Mouse (Mus musculus) ovary, adult 18-20 months (tissue): Measurements from ENCODE around the gene Ifnlr1.
"Not testable (repeated sequence)": the region's sequence is repeated elsewhere in the genome, so short reads cannot be mapped to it uniquely, and the experiment has no call there.

Source experiments
- DNase-seq: peaks from one replicate; pipeline ENCODE4 v3.0.0; 2022; ENCODE audit warnings: low spot score, mixed read lengths

Ifnlr1 gene

DNA sequence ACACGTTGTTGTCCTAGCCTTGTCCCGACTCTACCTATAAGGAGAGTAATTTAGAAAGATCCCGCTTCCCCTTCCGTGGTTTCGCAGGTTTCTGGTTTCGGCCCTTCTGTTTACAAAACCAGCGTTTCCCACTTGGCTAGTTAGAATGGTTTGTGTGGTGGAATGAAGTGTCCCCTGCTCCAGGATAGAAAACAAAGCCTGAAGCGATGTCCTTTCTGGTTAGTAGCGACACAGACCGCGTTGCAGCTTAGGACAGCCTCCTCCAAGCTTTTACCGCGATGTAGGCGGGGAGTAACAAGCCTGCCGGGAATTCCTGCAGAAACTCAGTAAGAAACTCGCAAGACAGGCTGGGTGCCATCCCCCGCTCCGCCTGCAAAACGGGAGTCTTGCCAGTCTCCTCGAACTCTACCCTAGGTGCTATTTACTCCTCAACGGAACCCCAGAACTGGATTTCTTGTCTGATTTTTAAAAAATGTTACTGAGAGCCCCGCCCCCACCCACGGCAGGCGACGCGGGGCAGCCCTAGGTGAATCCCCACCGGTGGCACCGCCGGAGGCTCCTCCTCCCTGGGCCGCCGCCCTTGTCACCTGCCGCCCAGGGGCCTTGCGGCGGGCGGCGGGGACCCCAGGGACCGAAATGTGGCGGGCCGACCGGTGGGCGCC is at the start of gene Ifnlr1:
Ifnlr1 (plus strand) TSS at position 382 of the 662 bp plus-strand sequence.
- DNase-seq, result peak; percentile 21

DNA sequence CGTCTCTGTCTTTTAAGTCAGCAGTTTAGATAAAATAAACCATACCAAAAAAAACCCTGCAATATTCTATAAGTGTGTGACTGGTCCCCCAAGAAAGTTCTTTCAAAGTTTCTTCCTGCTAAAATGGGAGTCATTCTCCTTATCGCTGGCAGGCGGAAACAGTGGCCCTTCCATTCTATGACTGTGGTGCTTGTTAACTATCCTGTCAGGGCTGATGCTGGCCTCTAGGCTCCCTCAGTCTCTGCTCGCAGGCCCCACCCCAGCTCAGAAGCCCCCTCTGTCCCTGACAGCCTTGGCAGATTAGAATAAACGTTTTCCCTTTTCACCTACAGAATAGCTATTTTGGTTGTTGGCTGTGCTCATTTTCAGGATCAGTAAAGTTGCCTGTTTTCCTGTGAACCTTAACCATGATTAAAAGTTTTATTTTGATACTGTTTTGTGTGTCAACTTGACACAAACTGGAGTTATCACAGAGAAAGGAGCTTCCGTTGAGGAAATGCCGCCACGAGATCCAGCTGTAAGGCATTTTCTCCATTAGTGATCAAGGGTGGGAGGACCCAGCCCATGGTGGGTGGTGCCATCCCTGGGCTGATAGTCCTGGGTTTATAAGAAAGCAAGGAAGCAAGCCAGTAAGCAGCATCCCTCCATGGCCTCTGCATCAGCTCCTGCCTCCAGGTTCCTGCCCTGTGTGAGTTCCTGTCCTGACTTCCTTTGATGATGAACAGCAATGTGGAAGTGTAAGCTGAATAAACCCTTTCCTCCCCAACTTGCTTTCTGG is 44.6 kb upstream of the Ifnlr1 start:
- not testable (repeated sequence) for DNase-seq

DNA sequence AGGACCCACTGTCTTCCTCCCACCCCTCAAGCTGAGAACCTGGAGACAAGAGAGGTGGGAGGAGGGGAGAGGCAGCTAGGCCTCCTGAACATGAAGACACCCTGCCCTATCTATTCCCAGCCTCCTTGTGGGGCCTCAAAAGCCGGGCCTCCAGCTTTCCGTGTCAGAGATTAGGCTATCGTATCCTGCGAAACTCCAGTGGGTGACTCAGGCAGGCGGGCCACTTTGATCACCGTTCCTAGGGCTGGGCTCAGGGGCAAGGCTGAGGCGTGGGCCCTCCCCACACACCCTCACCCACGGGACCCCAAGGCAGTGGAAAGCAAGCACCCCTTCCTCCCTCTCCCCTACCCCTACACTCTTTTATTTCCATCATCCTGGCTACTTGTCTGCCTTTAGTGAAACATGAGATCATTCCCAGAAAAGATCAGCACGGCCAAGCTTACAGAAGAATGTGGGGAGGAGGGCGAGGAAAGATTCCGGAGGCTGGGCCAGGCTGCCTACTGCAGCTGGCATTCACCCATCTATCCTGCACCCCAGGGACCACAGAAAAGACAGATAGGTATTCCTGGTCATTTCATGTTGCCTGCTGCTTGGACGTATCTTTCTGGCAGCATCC is 41.0 kb upstream of the Ifnlr1 start:
- DNase-seq, result no peak

DNA sequence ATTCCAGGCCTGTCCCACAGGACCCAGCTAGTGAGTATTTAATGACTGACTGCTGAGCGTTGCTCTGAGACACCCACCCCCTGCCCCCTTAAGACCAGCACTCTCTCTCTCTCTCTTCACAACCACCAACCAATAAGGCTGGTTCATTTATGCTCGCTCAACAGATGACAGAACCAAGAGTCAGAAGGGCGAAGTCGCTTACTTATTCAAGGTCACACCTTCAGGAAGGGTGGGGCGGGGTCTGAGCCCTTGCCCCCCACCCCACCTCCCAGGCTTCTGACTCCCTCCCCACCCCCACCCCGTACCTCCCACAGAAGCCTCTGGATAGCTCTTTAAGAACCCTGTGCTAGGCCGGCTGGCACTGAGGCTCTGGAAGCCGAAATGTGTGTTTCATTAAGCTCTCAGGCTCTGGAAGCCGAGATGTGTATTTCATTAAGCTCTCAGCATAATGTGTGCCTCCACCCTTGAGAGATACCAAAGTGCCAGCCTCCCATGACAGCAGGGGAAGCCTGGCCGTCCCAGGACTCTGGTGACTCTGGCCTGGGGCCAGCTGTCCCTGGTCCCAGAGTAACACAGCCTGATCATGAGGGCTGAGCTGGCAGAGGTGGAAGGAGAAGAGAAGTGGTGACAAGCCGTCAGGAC is 33.0 kb upstream of the Ifnlr1 start:
- no peak for DNase-seq

DNA sequence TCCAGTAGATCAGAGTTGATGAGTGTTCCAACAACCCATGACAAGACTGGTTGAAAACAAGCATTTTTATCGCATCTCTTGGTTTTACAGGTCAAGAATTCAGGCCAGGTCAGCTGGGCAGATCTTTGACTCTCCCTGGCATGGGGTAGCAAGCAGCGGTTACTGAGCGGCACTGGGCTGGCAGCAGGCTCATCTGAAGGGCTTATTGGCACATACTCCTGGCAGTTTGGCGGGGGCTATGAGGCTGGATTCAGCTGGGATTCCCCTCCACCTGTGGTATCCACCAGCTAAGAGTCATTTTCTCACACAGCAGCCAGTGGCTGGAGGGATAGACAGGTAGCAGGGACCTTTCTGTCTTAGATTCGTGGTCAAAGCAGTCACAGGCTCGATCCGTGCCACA is 32.1 kb upstream of the Ifnlr1 start:
- DNase-seq, result no peak

DNA sequence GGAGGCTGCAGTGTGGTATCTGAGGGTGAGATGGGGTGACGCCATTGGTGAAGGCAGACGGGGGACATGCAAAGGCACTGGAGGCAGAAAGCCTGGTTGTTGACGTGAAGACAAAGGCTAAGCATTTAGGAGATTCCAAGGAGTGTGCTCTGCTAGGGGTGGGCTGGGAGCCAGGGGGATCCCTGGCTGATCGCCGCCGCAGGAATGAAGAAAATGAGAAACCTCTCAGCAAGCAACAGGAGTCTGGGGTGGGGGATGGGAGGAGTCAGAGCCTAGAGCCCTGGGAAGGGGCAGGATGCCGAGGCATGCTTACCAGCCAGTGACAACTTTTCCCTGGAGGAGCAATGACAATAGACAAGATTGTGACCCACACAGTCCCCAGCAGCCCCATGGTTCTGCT is 30.6 kb upstream of the Ifnlr1 start:
- DNase-seq, result no peak

DNA sequence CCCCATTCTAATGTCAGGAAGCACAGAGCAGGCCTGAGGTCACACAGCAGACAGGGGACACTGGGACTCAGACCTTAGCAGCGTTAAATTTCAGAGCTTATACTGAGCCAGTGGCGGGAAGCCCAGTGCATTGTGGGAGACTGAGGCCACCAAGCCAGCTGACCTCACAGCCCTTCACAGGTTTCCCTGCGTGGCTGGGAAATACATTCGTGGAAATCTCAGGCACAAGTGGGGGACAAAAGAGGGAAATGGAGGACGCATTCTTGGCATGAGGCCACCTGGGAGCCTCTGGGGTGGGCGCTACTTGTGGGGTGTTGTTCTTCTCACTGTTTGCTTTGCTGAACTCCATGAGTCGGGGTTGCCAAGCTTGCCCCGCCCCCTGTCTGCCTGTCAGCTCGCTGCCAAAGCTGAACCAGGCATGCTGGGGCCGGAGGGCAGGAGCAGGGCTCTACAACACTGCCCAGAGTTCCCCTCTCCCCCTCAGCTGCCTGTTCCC is 29.9 kb upstream of the Ifnlr1 start:
- DNase-seq, result no peak

DNA sequence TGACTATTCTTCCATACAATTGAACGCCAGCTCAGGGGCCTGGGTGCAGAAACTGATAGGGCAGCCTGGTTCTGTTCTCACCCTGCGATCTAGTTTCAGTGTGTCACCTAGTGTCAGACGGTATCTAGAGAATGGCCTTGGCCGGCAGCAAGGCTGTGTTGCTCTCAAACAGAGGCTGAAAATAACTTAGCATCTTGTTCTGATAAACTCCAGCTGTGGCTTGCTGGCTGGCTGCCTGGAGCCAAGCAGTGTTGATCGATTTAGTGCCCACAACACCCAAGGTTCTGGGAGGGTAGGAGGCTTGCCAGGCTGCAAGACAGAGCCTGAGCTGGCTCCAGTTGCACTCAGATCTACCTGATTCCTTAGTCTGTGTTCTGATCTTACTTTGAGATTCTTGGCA is 27.6 kb upstream of the Ifnlr1 start:
- peak; percentile 84 for DNase-seq

DNA sequence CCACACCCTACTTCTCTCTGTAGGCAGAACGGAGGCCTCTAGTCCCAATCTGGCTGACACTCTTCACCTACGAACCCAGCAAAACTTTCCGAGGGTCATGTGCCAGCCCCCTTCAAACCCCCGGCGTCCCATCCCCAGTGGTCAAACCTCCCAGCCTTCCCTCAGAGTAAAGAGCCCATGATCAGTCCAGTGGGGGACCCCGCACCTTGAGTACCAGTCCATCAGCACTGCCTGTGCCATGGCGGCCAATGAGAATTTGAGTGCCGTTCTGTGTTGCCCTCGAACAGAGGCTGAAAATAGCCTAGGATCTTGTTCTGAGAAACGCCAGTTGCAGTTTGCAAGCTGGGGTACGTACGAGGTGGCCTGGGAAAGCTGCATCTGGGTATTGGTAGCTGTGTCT is 27.2 kb upstream of the Ifnlr1 start:
- DNase-seq, result no peak

DNA sequence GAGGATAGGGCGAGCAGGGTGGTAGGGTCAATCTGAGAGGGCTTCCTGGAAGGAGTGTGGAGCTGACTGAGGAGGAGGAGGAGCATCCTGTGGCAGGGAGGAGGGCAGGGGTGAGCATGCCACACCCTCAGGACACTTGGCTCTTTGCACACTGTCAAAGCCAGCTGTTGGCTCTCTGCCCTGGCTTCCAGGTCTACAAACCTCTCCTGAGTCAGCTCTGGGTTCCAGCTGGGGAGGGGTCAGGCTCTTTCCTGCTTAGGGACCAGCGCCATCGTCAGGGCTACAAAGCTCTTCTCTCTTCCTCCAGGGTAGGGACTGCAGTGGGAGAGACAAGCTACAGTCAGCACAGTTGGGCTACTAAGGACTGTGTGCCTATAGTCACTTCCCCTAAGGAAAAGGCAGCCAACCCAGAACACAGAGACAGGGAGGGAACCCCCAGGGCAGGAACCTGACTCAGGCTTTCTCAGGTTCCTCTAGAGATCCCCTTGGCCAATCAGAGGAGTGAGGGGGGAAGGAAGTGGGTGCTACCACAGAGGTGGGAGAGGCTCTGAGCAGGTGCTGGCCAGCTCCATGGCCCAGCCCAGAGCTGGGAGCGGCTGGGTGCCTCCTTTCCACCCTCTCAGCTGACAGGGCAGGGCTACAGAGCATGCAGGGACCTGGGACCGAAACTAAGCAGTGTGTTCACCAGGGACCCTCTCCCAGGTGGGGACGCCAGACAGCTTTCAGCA is 24.8 kb upstream of the Ifnlr1 start:
- DNase-seq, result no peak

DNA sequence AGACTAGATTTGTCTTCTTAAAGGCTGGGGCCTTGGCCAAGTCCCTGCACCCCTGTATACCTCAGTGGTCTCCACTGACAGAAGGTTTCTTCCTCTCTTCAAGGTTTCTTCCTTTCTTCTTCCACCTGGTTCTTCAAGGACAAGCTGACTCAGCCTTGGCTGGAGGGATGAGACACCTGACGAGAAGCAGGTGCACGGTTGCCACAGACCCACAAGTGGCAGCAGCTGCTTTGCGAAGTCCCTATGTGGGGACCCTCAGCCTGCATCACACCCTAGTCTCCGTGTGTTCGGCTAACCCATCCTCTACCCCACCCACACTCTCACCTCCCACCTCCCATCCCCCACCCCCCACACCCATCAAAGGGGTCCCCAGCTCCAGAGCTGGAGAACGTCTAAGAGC is 24.1 kb upstream of the Ifnlr1 start:
- no peak for DNase-seq

DNA sequence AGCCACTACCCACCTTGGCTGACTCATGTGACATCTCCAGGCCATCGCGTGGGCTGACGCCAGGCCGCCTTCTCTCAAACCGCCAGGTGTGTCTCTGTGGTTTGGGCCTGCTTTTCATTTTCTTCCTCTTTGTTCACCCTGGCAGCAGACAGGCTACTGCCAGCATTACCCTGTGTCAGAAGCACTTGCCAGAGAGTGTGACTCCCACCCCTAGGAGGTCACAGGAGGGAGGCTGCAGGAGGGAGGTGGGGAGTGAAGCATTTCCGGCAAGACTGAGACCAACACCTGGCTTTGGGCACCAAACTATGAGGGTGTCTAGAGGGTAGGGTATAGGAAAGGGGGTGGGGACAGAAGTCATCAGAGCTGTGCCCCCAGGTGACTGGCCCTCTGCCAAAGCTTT is 21.4 kb upstream of the Ifnlr1 start:
- no peak for DNase-seq

DNA sequence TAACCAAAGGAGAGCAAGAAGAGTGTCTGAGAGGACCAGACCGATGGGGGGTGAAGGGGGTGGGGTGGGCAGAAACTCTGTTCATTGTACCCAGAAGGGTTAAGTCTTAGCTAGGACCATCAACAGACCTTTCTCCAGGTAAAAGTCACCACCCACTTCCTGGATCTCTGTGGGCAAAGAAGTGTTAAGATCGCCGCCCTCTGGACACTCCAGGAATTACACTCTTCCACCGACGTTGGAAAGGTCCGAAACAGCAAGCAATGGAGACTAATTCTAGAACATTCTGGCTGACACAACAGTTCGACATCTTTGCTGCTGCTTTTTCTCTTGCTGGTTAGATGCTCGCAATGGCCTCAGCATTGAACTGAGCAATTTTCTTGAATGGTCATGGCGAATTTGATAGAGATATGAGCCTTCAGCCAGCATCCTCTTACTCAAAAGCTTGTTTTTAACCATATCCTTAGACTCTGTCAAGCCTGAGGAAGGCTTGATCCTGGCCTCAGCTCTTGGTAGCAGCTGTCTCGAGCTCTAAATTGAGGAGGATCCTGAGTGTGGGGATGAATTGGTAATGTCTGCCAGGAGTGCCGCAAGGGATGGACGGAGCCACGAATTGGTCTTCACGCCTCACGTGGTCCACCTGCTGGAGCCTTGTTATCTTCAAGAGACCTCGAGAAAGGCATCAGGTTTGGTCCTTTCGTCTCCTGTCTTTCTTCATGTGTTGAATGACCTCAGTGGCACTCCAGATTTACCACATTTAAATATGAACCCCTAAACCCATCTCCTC is 19.7 kb upstream of the Ifnlr1 start:
- DNase-seq, result no peak

DNA sequence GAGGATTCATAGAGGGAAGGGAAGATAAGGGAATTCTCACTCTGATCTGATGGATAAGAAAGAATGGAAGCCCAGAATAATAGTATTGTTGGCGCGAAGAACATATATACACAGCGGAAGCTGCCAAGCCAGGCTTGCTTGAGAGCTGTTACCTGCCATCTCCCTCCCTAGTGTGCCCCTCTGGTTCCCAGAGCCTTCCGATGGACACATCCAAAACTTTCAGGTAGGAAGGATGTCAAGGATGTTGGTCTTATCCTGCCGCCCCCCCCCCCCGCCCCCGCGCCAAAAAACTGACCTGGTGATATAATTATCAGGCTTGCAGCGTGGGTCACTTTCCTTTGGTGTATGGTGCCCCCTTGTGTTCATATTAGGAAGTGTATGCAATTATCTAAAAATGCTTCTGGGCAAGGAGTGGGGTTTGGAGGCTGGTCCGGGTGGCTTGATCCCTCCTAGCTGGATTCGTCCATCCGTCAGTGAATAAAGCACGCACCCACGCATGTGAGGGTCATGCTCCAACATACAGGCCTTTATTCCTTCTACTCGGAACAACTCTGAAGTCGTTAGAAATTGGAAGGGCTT is 18.7 kb upstream of the Ifnlr1 start:
- no peak for DNase-seq

DNA sequence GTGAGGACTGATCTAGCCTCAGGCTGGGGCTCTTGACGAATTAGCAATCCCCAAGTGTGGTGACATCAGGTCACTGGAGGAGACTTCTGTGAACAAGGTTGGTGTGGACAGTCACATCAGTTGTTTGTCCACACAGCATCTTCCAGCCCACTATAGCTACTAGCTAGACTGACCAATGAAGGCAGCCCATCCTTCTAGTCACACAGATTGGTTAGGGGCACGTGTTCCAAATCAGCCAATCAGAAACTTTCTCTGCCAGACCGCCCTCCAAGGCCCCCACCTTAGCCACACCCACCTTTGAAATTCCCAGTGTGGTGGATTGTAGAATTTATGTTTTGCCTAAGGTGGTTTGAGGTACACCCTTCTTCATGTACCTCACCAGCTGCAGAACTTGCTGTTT is 12.6 kb upstream of the Ifnlr1 start:
- no peak for DNase-seq

DNA sequence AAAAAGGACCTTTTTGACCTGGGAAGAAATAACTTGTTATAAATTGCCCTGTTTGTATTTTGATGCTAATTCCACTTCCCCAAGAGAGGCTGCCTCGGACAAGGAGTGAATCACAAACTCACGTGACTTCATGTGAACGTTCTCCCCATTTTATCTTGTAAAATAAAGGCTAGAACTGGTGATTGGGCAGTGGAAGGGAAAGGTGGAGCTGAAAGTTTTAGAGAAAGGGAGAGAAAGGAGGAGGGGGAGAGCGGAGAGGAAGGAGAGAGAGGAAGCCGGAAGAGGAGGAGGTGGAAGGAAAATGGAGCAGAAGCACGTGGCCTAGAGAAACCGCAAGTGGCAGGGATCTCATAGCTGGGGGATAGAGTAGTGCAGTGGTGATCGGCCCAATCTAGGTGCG is 11.1 kb upstream of the Ifnlr1 start:
- no peak for DNase-seq

DNA sequence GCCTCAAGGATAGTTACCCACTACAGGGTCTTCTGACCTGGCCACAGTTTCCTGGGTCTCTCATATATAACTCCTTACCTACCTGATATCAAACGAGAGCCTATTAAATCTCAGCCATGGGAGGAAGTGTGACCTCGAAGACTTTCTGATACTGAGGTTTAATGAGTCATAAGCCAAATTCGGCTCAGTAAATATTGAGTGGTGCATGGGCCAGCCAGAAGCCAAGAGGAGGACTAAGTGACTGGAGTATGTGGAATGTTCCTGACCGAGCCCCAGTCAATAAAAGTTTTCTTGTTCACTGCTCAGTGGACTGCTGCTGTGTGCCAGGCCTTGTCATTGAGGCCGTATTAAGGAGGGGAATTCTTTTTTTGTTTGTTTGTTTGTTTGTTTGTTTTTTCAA is 9.6 kb upstream of the Ifnlr1 start:
- DNase-seq, result no peak

DNA sequence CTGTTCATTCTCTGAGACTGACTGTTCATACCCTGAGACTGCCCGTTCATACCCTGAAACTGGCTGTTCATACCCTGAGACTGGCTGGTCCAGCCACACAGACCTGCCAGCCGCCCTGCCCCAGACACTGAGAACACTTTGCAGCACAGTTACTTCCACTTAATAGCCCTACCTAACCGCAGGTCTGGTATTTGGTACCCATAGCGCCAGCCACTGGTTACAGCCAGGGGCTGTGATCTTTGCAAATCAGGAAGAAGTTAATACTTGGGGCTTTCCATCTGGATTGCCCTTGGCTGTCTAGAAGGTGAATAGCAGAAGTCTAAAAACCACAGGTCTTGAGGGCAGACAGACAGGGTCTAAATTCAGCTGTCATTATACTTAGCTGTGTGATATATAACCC is 6.8 kb upstream of the Ifnlr1 start:
- no peak for DNase-seq

DNA sequence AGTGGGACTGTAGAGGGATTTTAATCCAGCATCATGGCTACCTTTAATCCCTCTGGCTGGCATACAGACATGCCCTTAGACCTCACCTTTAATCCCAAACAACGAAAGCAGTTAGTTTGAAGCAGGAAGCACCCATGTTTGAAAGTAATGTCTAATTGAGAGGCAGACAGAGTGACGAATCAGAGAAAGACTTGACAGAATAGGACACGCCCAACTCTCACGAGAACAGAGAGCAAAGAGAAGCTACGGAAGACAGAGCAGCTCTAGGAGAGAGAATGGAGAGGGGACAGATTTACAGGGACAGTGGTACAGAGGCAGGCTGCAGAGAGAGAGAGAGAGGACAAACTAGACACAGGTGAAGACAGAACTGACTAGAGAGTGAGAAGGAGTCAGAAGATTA is 4.3 kb upstream of the Ifnlr1 start:
- DNase-seq, result no peak

DNA sequence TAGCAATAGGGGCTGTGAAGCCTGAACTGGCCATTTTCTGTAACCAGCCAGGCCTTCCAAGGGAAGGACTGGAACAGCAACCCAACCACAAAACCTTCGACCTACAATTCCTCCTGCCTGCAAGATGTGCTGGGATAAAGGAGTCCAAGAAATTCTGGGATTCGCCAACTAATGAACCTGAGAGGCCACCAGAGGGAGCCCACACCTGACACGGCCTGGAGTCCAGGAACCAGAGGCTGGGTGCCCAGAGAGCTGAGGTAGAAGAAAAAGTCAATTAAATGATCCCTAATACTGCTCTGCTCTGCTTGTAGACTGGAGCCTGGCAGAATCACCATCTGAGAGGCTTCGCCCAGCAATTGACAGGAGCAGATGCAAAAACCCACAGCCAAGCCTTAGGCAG is 2.5 kb upstream of the Ifnlr1 start:
- no peak for DNase-seq

DNA sequence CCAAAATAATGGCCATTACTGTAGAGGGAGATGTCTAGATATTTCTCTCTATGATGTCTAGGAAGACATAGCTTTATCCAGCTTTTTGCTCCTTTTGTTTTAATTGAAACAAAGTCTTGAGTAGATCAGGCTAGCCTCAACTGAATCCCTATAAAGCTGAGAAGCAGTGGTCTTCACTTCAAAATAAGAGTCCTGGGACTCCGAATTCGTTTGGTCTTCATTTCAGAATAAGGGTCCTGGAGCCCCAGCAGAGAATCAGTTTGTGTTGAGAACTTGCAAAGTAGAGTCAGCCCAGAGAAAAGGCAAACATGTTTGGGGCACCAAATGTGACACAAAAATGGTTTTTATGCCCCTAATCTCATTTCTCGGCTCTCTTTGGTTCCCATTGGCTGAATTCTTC is 1.4 kb upstream of the Ifnlr1 start:
- no peak for DNase-seq
